Mouse (Mus musculus) thymus, postnatal 14 days (tissue): ENCODE data around the gene Ugt1a7c.
"Not testable (repeated sequence)": the region's sequence is repeated elsewhere in the genome, so short reads cannot be mapped to it uniquely, and the experiment has no call there.

Experiments
- DNase-seq: peaks from one replicate; pipeline ENCODE4 v3.0.0; 2021

Ugt1a7c gene

DNA sequence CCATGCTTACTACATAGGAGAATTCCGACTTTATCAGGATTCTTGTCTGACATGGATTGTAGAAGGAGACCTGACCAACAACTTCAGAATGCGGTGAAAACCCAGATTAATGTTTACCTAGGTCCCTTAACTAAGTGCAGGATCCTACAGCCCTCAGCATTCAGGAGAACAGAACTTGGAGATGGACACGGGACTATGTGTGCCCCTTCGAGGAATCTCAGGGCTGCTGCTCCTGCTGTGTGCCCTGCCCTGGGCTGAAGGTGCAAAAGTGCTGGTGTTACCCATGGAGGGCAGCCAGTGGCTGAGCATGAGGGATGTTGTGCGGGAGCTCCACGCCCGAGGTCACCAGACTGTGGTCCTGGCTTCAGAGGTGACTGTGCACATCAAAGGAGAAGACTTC lies 105.6 kb downstream of the Ugt1a7c start, which contains the start of gene Ugt1a2:
Gene Ugt1a2, plus strand, starts transcription at position 146 of the 400 bp plus-strand sequence.
- DNase-seq, result no peak

- peak; percentile 88 for DNase-seq
Measured at GRCm38 (mm10) chr1:88205294-88205922, 110.5 kb downstream of the Ugt1a7c start, which contains the start of gene Dnajb3. Dnajb3 (minus strand) TSS chr1:88205782.

DNA sequence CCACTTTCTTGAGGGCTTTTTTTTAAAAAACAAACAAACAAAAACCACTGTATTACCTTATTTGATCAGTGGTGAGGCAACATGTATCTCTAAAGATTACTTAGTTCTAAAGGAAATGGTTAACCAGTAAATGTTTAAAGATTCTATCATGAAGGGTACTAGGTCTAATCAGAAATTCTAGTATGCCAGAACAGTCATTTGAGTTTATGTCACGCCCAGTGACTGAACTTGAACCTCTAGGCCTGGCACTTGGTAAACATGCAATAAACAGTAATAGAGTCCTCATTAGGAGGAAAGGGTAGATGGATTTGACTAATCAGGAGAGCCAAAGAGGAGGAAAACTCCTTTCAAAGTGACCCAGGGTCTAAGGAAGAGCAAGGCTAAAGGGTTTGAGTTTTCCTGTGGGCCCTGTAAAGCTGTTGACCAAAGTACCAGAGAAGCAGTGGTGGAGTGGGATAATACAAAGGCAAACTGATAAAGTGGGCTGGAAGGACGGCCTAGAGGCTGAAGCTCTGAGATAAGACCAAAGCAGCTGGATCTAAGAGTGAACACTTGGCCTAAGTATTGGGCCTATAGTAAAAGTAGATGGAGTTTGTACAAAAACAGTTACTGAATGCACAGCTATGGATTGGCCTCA lies 112.1 kb downstream of the Ugt1a7c start:
- no peak for DNase-seq

GRCm38 (mm10) chr1:88211812-88212211 lies 117.0 kb downstream of the Ugt1a7c start, which contains the start of gene Ugt1a1:
Ugt1a1 (plus strand) TSS chr1:88211959.
- DNase-seq, result no peak

GRCm38 (mm10) chr1:88212341-88213045 lies 117.6 kb downstream of the Ugt1a7c start:
- no peak for DNase-seq

GRCm38 (mm10) chr1:88213061-88213460 lies 118.2 kb downstream of the Ugt1a7c start:
- DNase-seq, result no peak

GRCm38 (mm10) chr1:88213766-88214461 lies 119.1 kb downstream of the Ugt1a7c start:
- no peak for DNase-seq

- no peak for DNase-seq
Measured at GRCm38 (mm10) chr1:88214462-88214952, 119.6 kb downstream of the Ugt1a7c start.

GRCm38 (mm10) chr1:88215466-88216380 lies 120.9 kb downstream of the Ugt1a7c start:
- no peak for DNase-seq

DNA sequence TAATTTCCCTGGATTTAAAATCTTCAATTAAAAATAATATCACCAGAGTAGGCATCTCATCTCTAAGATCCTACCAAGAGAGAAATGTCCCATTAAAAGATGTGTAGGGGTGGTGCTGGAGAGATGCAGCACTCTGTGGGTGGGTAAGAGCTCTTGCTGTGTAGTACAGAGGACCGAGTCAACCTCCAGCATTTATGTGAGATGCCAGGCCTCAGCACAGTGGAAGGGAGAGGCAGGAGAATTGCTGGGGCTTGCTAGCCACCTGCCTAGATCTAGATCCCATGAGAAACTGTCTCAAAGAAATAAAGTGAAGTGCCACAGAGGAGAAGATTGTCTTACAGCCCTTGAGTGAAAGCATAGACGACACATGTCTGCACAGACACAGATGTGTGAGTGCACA lies 121.7 kb downstream of the Ugt1a7c start:
- no peak for DNase-seq

GRCm38 (mm10) chr1:88217144-88217543 lies 122.3 kb downstream of the Ugt1a7c start:
- peak; percentile 19 for DNase-seq

GRCm38 (mm10) chr1:88217576-88217975 lies 122.7 kb downstream of the Ugt1a7c start:
- no peak for DNase-seq

- peak; percentile 16 for DNase-seq
Measured at GRCm38 (mm10) chr1:88218051-88218450, 123.2 kb downstream of the Ugt1a7c start.

DNA sequence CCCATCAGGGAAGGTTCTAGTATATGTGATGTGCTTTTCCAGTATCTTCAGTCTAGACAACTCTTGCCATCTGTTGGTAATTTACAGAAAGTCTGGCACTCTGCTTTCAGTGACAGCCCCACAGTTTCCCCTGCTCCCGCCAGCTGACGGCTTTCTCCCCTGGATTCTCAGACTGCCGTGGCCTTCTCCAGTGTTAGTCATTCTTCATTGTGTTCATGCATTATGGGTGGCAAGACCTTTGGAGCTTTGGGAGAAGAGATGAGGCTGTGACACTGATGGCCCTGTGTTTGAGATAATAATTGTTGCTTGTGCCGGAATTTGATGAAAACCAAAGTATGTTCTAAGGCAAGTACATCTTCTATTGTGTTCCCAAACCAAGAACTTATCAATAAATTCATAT lies 123.7 kb downstream of the Ugt1a7c start:
- no peak for DNase-seq

DNA sequence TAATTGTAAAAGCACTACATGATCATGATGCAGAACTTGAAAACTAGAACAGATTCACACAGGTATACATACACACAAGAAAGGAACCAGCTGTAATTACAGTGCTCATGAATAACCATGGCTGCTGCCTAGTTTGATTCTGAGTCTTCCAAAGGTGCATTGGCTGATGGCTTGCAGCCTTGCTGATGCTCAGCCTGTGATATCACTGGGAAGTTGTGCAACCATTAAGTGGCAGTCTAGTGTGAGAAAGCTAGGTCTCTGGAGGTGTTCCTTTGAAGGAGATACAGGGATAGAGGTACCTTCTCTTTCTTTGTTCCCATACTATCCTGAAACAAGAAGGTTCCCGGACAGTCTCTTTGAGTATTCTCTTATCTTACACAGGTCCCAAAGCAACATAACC lies 124.2 kb downstream of the Ugt1a7c start:
- DNase-seq, result no peak

- DNase-seq, result no peak
Measured at GRCm38 (mm10) chr1:88220336-88220735, 125.5 kb downstream of the Ugt1a7c start.

DNA sequence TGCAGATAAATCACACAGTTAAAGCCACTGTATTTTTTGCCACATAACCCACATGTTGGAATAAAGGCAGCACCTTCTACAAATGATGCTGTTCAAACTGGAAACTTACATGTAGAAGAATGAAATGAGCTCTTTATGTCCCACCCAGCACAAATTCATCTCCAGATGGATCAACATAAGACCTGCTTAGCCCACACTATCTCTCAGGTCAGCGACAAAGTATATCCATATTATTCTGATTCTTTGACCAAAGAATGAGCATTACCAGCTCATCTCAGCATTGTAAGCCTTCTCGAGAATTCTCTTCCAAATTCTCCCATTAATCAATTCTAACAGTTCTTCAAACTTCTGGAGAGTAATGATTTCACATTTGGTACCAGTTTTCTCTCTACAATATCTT lies 127.4 kb downstream of the Ugt1a7c start:
- no peak for DNase-seq

DNA sequence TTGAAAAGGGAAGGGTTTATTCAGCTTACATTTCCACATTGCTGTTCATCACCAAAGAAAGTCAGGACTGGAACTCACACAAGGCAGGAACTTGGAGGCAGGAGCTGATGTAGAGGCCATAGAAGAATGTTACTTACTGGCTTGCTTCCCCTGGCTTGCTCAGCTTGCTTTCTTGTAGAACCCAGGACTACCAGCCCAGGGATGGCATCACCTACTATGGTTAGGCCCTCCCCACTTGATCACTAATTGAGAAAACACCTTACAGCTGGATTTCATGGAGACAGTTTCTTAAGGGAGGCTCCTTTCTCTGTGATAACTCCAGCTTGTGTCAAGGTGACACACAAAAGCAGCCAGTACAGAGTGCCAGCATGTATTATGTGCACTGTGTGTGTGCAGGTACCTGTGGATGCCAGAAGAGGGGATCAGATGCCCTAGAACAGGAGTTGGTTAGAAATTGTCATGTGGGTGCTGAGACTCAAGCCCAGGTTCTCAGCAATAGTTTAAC lies 128.2 kb downstream of the Ugt1a7c start:
- DNase-seq, result not testable (repeated sequence)

DNA sequence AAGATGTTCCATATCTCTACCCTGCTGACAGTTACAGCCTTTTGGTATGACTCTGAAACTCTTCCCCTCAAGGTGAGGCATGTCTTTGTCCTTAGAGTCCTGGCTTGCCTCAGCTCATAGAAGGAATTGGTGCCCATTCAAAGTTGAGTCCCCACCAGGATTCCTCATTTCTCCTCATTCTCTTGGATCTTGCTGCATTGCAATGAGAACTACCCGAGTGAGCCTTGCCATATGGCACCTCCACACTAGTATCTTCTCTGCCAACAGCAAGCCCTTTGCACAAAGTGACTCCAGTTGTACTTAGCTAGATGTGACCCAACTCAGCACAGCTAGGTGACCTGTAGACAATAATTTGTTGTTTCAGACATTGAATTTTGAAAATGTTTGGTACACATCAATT lies 128.7 kb downstream of the Ugt1a7c start:
- DNase-seq, result no peak

- no peak for DNase-seq
Measured at GRCm38 (mm10) chr1:88224029-88224776, 129.3 kb downstream of the Ugt1a7c start.

- not testable (repeated sequence) for DNase-seq
Measured at GRCm38 (mm10) chr1:88225301-88225700, 130.4 kb downstream of the Ugt1a7c start.
